Mouse (Mus musculus) stomach, postnatal 0 days (tissue): ENCODE results near the gene Enox1. TPM values are rescaled to one million over a fixed set of nuclear protein-coding genes. Genes with fewer than 3 reads are reported as not detected.
A peak's percentile ranks its signal among the peaks of the same experiment; 100 is the strongest.

ENCODE experiments used
- ATAC-seq: fragments of 200-750 bp; cut with Nextera tagmentation; 2 replicates; pipeline ENCODE4 v1.8.0; 2017; ENCODE audit not compliant: low FRiP score, low TSS enrichment
- DNase-seq: peaks from one replicate; pipeline ENCODE4 v3.0.0-alpha.2; 2016; ENCODE audit warnings: low spot score
- H3K27ac ChIP-seq: fragments of 300-500 bp; sonication (generic); replicated peaks from 2 replicates; pipeline ENCODE4 v1.5.1; 2014; ENCODE audit warnings: mild to moderate bottlenecking, control low read depth
- H3K27me3 ChIP-seq: fragments of 300-500 bp; sonication (generic); 2 replicates; pipeline ENCODE4 v1.6.1; 2014; ENCODE audit warnings: low read length; ENCODE audit not compliant: control insufficient read depth, insufficient read depth
- H3K36me3 ChIP-seq: fragments of 300-500 bp; sonication (generic); 2 replicates; pipeline ENCODE4 v1.6.1; 2014; ENCODE audit warnings: low read length, mixed read lengths; ENCODE audit not compliant: control insufficient read depth, insufficient read depth
- H3K4me1 ChIP-seq: fragments of 300-500 bp; sonication (generic); replicated peaks from 2 replicates; pipeline ENCODE4 v1.6.1; 2014; ENCODE audit warnings: antibody characterized with exemption; ENCODE audit not compliant: control insufficient read depth, insufficient read depth
- H3K4me2 ChIP-seq: fragments of 300-500 bp; sonication (generic); replicated peaks from 2 replicates; pipeline ENCODE4 v1.6.1; 2014; ENCODE audit warnings: low read depth, mild to moderate bottlenecking, control low read depth, moderate library complexity
- H3K4me3 ChIP-seq: fragments of 300-500 bp; sonication (generic); 2 replicates; pipeline ENCODE4 v1.5.1; 2014; ENCODE audit warnings: low read depth, low read length, control low read depth
- H3K9ac ChIP-seq: fragments of 300-500 bp; sonication (generic); 2 replicates; pipeline ENCODE4 v1.6.1; 2014; ENCODE audit warnings: mild to moderate bottlenecking, low read length, control low read depth, mixed read lengths
- H3K9me3 ChIP-seq: fragments of 300-500 bp; sonication (generic); 2 replicates; pipeline ENCODE4 v1.6.1; 2016; ENCODE audit warnings: low read length; ENCODE audit not compliant: control insufficient read depth
- CTCF ChIP-seq: IDR thresholded peaks from 2 replicates; pipeline ENCODE4 v1.5.1; 2016; ENCODE audit warnings: antibody characterized with exemption, low read depth, mild to moderate bottlenecking, moderate library complexity
- EP300 ChIP-seq: optimal IDR thresholded peaks from 2 replicates; pipeline ENCODE3; 2016; ENCODE audit warnings: antibody characterized with exemption
- WGBS: fragments of 180-500 bp; shearing (Covaris S2); extraction: QIAGEN DNeasy Blood & Tissue Kit; methylation state at CpG from one replicate; pipeline ENCODE4 v1.1.7; 2014; 5-methylcytosine and 5-hydroxymethylcytosine counted together
- polyA plus RNA-seq: library from polyadenylated mRNA; unstranded; fragments of >200 nt; fragmentation: Nextera tagmentation; extraction: Ambion mirVana; gene quantifications from 2 replicates; pipeline ENCODE4 v1.2.1, GENCODE M21; 2015

Gene Enox1
- polyA plus RNA-seq, 1 experiment from 2014 or later = 2.5 TPM

DNA sequence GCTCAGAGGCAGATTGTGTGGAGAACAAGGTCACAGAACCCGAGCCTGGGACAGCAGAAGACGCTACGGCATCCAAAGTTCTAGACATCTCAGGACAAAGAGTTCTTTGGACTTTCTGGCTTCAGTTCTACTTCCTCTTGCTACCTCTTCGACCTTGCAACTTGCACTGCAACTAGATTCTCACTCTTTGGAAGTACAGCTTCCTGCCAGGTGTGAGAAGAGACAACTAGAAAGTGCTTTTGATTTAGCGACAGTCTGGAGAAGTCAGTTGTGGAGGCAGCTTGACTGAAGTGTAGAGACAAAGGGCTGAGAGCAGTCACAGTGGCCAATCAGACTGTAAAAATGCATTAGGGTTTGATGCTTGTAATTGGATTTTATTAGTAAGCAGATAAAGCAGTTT, 256.5 kb downstream of the Enox1 start:
- Histone ChIP-seq H3K27me3 (no peaks in the 10 kb centered on the region), H3K9ac (no peak overlapping the region), H3K4me3 (no peak overlapping the region), H3K4me1 (no peaks in the 10 kb centered on the region), H3K9me3 (no peaks in the 10 kb centered on the region), H3K36me3 (no peaks in the 10 kb centered on the region), H3K27ac (no peak overlapping the region), H3K4me2 (no peak overlapping the region)
- ATAC-seq (no peak), DNase-seq (no peak)
- no peak for TF ChIP-seq EP300
- TF ChIP-seq CTCF = no peak
- WGBS = 79% methylated on average over 5 of the region's 5 CpGs

- Histone ChIP-seq H3K4me3 (no peak overlapping the region), H3K27me3 (no peaks in the 10 kb centered on the region), H3K4me1 (no peaks in the 10 kb centered on the region), H3K36me3 (no peaks in the 10 kb centered on the region), H3K9me3 (no peaks in the 10 kb centered on the region), H3K9ac (no peak overlapping the region), H3K27ac (no peak overlapping the region), H3K4me2 (no peak overlapping the region)
- TF ChIP-seq CTCF = no peak
- no peak for ATAC-seq
- no peak for DNase-seq
- WGBS = 72% methylated on average over 2 of the region's 2 CpGs
Observed at GRCm38 (mm10) chr14:77416358-77416757, 259.8 kb downstream of the Enox1 start.

- H3K36me3 ChIP-seq = no peaks in the 10 kb centered on the region
- H3K9ac ChIP-seq = no peak overlapping the region
- no peak for ATAC-seq
- no peak overlapping the region for H3K4me2 ChIP-seq
- no peak for TF ChIP-seq CTCF
- TF ChIP-seq EP300 = no peak
- DNase-seq = no peak
- H3K9me3 ChIP-seq = no peaks in the 10 kb centered on the region
- H3K27ac ChIP-seq = no peak overlapping the region
- no peaks in the 10 kb centered on the region for H3K4me1 ChIP-seq
- no peak overlapping the region for H3K4me3 ChIP-seq
- H3K27me3 ChIP-seq = no peaks in the 10 kb centered on the region
- WGBS = 58% methylated on average over 6 of the region's 6 CpGs
Observed at GRCm38 (mm10) chr14:77421031-77421430, 264.5 kb downstream of the Enox1 start.

- Histone ChIP-seq H3K9ac (no peak overlapping the region), H3K9me3 (no peaks in the 10 kb centered on the region), H3K4me1 (no peaks in the 10 kb centered on the region), H3K27me3 (no peaks in the 10 kb centered on the region), H3K4me2 (no peak overlapping the region), H3K27ac (no peak overlapping the region), H3K4me3 (no peak overlapping the region), H3K36me3 (no peaks in the 10 kb centered on the region)
- 72% methylated on average over 9 of the region's 9 CpGs for WGBS
- DNase-seq (no peak), ATAC-seq (no peak)
- TF ChIP-seq EP300 (no peak), CTCF (no peak)
Observed at GRCm38 (mm10) chr14:77423194-77423593, 266.6 kb downstream of the Enox1 start.

DNA sequence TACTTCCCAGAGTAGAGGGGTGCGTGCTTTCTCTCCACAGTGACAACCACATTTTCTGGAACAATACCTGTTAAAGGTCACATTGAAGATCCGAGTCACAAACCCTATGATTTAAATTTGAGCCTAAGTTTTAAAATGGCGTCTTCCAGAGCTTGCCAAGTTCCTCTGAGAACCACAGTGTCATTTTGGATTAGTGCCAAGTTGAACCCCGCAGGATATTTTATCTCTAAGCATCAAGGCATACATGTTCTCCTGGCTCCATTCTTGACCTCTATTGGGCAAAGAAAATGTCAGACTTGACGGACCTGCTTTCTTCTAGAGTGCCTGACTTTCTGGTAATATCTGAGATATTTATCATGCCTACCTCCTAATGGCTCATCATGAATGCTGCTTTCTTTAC, 282.9 kb downstream of the Enox1 start:
- no peak overlapping the region for H3K27ac ChIP-seq
- DNase-seq (no peak), ATAC-seq (no peak)
- H3K4me3 ChIP-seq = no peak overlapping the region
- WGBS = 65% methylated on average over 5 of the region's 5 CpGs
- H3K4me1 ChIP-seq = no peaks in the 10 kb centered on the region
- no peaks in the 10 kb centered on the region for H3K9me3 ChIP-seq
- H3K27me3 ChIP-seq = no peaks in the 10 kb centered on the region
- H3K4me2 ChIP-seq = no peak overlapping the region
- TF ChIP-seq CTCF = no peak
- no peak for TF ChIP-seq EP300
- no peak overlapping the region for H3K9ac ChIP-seq
- H3K36me3 ChIP-seq = no peaks in the 10 kb centered on the region

DNA sequence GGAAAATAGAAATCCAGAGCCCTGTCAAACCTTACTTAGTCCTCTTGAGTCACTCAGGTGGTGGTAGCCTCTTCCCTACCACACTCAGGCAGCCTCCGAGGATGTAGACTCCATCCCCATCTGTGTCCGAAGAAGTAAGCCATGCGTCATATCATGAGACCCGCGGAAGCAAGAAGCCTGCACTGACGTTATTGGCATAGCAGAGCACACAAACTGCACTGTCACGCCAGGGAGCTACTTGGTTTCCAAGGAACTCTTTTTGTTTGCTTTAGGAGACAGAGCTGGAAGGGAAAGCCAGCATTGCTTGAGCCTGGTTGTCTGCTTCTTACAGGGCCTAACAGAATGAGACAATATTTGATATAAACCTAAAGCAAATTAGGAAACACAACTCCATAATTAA, 284.2 kb downstream of the Enox1 start:
- Histone ChIP-seq H3K4me3 (no peak overlapping the region), H3K4me1 (no peaks in the 10 kb centered on the region), H3K9ac (no peak overlapping the region), H3K27me3 (no peaks in the 10 kb centered on the region), H3K27ac (no peak overlapping the region; the same call in 1 of the 2 replicates), H3K4me2 (no peak overlapping the region), H3K36me3 (no peaks in the 10 kb centered on the region), H3K9me3 (no peaks in the 10 kb centered on the region)
- peak; percentile 86 for ATAC-seq
- 35% methylated on average over 7 of the region's 7 CpGs for WGBS
- no peak for TF ChIP-seq EP300
- TF ChIP-seq CTCF = no peak
- no peak for DNase-seq

- Histone ChIP-seq H3K9me3 (no peaks in the 10 kb centered on the region), H3K4me2 (no peak overlapping the region), H3K27me3 (no peaks in the 10 kb centered on the region), H3K36me3 (no peaks in the 10 kb centered on the region), H3K4me3 (no peak overlapping the region), H3K4me1 (no peaks in the 10 kb centered on the region), H3K27ac (peak overlapping the region; percentile 58), H3K9ac (no peak overlapping the region)
- TF ChIP-seq CTCF (no peak), EP300 (no peak)
- ATAC-seq (no peak), DNase-seq (no peak)
- WGBS = 79% methylated on average over 6 of the region's 6 CpGs
Observed at GRCm38 (mm10) chr14:77441541-77441940, 285.0 kb downstream of the Enox1 start.
